Mouse (Mus musculus) testis, postnatal 10 days (tissue): ENCODE data around the gene Olfr1224-ps1.
"Not testable (repeated sequence)": the region's sequence is repeated elsewhere in the genome, so short reads cannot be mapped to it uniquely, and the experiment has no call there.

Experiments
- DNase-seq: peaks from one replicate; pipeline ENCODE4 v3.0.0; 2021; ENCODE audit warnings: low spot score

Gene Olfr1224-ps1

DNA sequence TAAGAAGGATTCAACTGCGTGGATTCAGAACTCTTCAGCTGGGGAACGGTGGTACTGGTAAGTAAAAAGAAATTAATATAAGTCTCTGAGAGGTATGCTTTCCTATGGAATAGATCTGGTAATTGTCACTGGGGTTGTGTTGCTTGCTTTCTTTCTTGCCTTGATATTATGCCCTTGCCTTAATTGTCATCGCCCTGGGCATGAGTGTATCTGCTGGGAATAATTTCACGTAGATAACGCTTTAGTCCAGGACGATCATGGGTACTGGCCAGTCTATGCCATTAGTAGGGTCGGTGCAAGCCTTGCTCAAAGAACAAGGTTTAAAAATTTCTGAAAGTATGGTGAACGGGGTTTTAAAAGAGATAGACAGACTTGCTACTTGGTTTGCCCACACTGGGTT is at the start of gene Olfr1224-ps1:
Gene Olfr1224-ps1 (minus strand): TSS at position 101 of the 400 bp plus-strand sequence.
- DNase-seq, result not testable (repeated sequence)

DNA sequence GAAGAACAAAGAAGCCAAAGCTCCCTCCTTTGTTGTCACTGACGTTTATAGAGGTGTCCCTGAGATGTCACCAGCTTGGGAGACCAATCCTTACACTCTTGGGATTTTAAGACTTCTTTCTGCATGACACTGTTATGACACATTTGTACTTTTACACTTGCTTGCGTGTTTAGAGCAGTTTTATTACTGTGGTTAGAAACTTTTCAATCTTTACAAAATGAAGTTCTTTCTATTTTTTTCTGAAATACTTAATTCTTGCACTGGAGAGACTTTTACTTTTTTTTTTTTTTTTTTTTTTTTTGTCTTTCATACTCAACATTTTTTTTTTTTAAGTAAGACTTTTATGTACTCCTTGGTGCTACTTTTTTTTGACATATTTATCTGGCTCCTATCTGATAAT is 36.1 kb upstream of the Olfr1224-ps1 start, which contains the start of gene Olfr1226:
Gene Olfr1226 (minus strand): TSS at position 101 of the 400 bp plus-strand sequence.
- no peak for DNase-seq

DNA sequence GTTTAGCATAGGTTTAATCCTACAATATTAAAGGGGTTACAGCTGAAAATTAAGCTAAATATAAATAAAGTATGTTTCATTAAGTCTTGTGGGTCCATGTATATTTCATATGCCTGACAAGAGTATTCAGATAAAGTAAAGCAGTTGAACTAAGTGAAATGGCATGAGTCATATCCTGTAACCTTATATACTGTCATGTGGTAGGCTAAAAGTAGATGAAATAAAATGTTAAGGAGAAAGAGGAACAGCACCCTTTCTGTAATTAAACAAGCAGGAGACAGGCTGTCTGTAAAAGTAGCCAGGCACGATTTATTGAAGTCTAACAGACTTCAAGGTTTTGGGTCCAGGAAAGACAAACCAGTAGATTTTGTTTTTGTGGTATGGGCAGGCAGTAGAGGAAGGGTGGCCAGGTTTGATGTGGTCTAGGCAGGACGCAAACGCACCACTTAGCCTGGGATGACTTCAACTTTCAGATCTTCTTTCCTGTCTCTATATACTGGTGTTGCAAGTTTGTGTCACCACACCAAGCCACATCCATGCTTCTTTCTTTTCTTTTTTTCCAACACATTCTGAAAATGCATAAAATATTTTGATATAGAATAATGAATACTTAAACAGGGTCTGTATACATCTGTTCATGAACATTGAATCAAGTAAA is 32.6 kb upstream of the Olfr1224-ps1 start:
- no peak for DNase-seq

GRCm38 (mm10) chr2:89174569-89174968 is 10.7 kb upstream of the Olfr1224-ps1 start, which contains the start of gene Olfr1225:
Olfr1225 (minus strand) TSS chr2:89174669.
- DNase-seq, result no peak

DNA sequence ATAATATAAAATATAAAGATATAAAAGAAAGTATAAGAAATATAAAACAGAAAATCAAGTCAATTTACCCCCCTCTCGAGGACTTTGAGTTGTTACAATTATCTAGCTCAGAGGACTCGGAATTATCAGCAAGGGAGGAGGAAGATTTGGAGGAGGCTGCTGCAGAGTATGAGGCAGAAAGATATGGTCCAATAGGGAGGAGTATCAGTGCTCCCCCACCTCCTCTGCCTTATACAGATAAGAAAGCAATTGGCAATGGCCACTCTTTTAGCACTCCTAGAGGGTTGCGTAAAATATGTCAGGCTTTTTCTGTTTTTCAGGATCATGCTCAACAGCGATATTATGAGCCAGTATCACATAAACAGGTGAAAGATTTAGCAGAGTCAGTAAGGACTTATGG is 820 bp upstream of the Olfr1224-ps1 start:
- not testable (repeated sequence) for DNase-seq

DNA sequence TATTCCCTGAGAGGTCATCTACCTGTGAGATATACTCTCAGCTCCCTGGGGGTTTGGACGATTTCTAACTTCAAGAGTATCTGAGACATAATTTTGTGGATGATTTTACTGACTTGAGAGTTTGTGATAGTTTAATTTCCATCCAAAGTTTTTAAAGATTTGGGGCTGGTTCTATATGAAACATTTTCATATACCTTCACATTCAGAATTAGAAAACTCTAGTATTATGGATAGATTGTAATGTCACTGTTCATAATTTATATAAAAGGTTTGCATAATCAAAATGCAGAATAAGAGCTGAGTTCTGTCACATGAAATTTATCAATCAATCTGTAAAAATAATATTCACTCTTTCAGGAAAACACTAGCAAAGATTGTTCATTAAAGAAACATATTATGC is 12.4 kb downstream of the Olfr1224-ps1 start, which contains the start of gene Olfr1223:
Gene Olfr1223 (minus strand): TSS at position 101 of the 400 bp plus-strand sequence.
- no peak for DNase-seq

DNA sequence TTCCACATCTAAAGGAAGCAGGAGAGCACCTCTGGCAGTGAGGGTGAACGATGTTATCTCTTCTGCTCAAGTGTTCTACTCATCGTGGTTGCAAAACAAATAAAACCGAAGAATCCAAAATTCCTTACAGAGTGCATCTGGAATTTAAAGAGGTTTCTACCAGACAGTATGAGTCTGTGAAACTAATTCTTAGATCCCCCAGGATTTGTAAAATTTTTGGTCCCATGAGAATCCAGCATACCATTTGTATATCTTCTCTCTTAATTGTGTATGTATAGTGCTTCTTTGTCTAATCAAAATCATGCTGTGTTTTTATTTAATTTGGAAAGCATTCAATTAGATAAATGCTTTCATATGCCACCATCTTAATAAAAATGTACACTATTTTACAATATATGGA is 30.9 kb downstream of the Olfr1224-ps1 start, which contains the start of gene Olfr1222:
Gene Olfr1222 (minus strand): TSS at position 101 of the 400 bp plus-strand sequence.
- no peak for DNase-seq

DNA sequence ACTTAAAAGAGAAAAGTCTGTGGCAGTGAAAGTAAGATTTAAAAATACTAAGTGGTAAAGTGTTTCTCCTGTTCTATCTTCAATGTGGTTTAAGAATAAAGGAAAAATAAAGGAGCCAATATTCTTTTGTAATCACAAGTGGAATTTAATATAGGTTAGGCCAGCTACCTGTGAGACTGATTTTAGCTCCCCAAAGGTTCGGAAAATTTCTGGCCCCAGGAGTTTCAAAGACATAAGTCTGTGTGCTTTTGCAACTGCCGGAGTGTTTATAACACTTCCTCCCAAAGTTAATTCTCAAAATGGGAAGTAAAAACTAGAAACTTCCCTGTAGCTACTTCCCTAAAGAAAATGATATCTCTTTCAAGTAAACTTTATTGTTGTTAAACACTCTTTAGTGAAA is 46.7 kb downstream of the Olfr1224-ps1 start, which contains the start of gene Olfr1221:
Gene Olfr1221 (minus strand): TSS at position 101 of the 400 bp plus-strand sequence.
- no peak for DNase-seq

- DNase-seq, result no peak
Observed at GRCm38 (mm10) chr2:89106735-89107134, 57.2 kb downstream of the Olfr1224-ps1 start, which contains the start of gene Olfr1220. Olfr1220 (minus strand) TSS chr2:89106835.

- no peak for DNase-seq
Observed at GRCm38 (mm10) chr2:89105651-89106050, 58.2 kb downstream of the Olfr1224-ps1 start.
